Comparison of ENCODE assay signal across 9 mouse cellular contexts in the genomic region with DNA sequence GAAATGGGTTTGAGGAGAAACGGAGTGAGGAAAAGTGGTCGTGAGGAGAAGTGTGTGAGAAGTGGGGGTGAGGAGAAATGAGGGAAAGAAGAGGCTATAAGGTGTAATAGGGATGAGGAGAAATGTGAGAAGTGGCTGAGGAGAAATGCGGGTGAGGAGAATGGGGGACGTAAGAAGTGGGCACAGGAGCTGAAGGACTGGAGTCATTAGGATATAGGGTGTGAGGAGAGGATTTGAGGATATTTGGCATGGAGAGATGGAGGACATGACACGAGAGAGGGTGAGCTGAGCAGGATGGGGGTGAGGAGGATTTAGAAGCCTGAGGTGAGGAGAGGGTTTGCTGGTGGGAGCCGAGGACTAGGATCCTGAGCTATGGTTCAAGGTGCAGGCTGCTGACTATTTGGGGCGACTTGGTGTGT. TPM values are rescaled to one million over a fixed set of nuclear protein-coding genes. Genes with fewer than 3 reads are reported as not detected.
DNase-seq lines count a peak whose midpoint lies in the region; ATAC-seq and TF ChIP-seq lines count a peak whose summit lies in the region.
"Had no signal": no experiment of that assay in that cellular context is flagged by ENCODE, and none has a peak within 500 bp of the region (broad histone marks: within the 10 kb centered on the region; RNA-seq: fewer than 3 reads in every experiment).

No protein-coding gene starts in this region.

- WGBS in thymus, adult 2 months, result 42% methylated on average over 7 of the region's 7 CpGs
- WGBS in liver, embryonic 14.5 days (ENCODE audit: insufficient replicate concordance), result 31% methylated on average over 7 of the region's 7 CpGs

- H3K4me1 ChIP-seq in thymus, adult 2 months (replicated peaks; ENCODE audit: control insufficient read depth, insufficient read depth, low read length), result peaks cover 3% of the 10 kb centered on the region
- H3K4me1 ChIP-seq in liver, embryonic 14.5 days (replicated peaks; ENCODE audit: control insufficient read depth in 2 of 2, insufficient read depth in 2 of 2, low read length in 1 of 2), result peaks cover 0 to 6% of the 10 kb centered on the region in 2 experiments; a peak in 1 of 4 replicates

- no peaks in the 10 kb centered on the region for H3K27me3 ChIP-seq in thymus, adult 2 months (ENCODE audit: control insufficient read depth, insufficient read depth, low read length)
- H3K27me3 ChIP-seq in liver, embryonic 14.5 days (ENCODE audit: control insufficient read depth, insufficient read depth, low read length), result no peaks in the 10 kb centered on the region

- H3K4me3 ChIP-seq in thymus, adult 2 months (ENCODE audit: control insufficient read depth, insufficient read depth, low read length), result peak overlapping the region; percentile 28; the same call in 1 of the 2 replicates
- H3K4me3 ChIP-seq in liver, embryonic 14.5 days (ENCODE audit: insufficient read depth in 1 of 2, low read depth in 2 of 2, low read length in 2 of 2), result peak overlapping the region in 1 of 2 experiments; percentile 45; a peak in 2 of 4 replicates

- no peaks in the 10 kb centered on the region for H3K9me3 ChIP-seq in liver, embryonic 14.5 days (ENCODE audit: control insufficient read depth, low read length)

- no peak for ATAC-seq in liver, embryonic 14.5 days (ENCODE audit: insufficient read depth)

- peak; percentile 10 for DNase-seq in embryo, embryonic 9.5 days (ENCODE audit: extremely low spot score)
- DNase-seq in embryo, embryonic 10.5 days (ENCODE audit: low spot score), result no peak
- DNase-seq in thymus, adult 2 months, result no peak
- no peak for DNase-seq in thymus, postnatal 36 days
- no peak for DNase-seq in liver, embryonic 14.5 days (ENCODE audit: low read depth in 3 of 3, low spot score in 3 of 3)
- no peak for DNase-seq in layer of hippocampus, postnatal 25 days (ENCODE audit: extremely low spot score in 1 of 2, low spot score in 1 of 2)
- no peak for DNase-seq in cerebellum, adult 18-20 months
- DNase-seq in adrenal gland, adult 18-20 months (ENCODE audit: low spot score in 2 of 2), result no peak

- no peak overlapping the region for H3K27ac ChIP-seq in thymus, adult 2 months (ENCODE audit: control insufficient read depth, insufficient read depth, low read length)
- no peak overlapping the region for H3K27ac ChIP-seq in liver, embryonic 14.5 days

- no peak for TF ChIP-seq EP300 in liver, embryonic 14.5 days (IDR thresholded peaks at IDR 0.05; ENCODE audit: low read depth)

- no peak overlapping the region for H3K9ac ChIP-seq in liver, embryonic 14.5 days (replicated peaks)

- TF ChIP-seq POLR2A in thymus, adult 2 months (IDR thresholded peaks at IDR 0.05; ENCODE audit: control insufficient read depth, extremely low read depth, insufficient read depth, low read length, poor library complexity), result no peak

- no peak for TF ChIP-seq CTCF in thymus, adult 2 months (IDR thresholded peaks at IDR 0.05; ENCODE audit: borderline replicate concordance, control insufficient read depth, extremely low read depth, insufficient read depth, low read length, poor library complexity)
- no peak for TF ChIP-seq CTCF in liver, embryonic 14.5 days (IDR thresholded peaks at IDR 0.05; ENCODE audit: low read depth)

- no peaks in the 10 kb centered on the region for H3K36me3 ChIP-seq in thymus, adult 2 months (ENCODE audit: control insufficient read depth, insufficient read depth, low read length)
- no peaks in the 10 kb centered on the region for H3K36me3 ChIP-seq in liver, embryonic 14.5 days (replicated peaks; ENCODE audit: control insufficient read depth, insufficient read depth, low read depth)

- peak overlapping the region; percentile 65 for H3K4me2 ChIP-seq in liver, embryonic 14.5 days (ENCODE audit: low read depth)

RNA-seq across cellular contexts. Expression of gene Mlf1, which starts 0.5 kb away (rescaled TPM):
- polyA plus RNA-seq in thymus, adult 2 months (2012; rRNA removed), result 0.31 and 2.2 TPM in 2 replicates
- polyA plus RNA-seq in liver, embryonic 14.5 days (2012; rRNA removed), result 0.52 and 0.81 TPM in 2 replicates
- 1.3 and 1.4 TPM in 2 replicates for polyA plus RNA-seq in liver, embryonic 14.5 days (2014; fragmentation: Nextera tagmentation; extraction: Ambion mirVana)
- 1 to 10 TPM; 1.2 TPM for total RNA-seq in layer of hippocampus, postnatal 25 days (2021)
- 1 to 10 TPM; 2.0 to 2.1 TPM for total RNA-seq in adrenal gland, adult 18-20 months (2021)
- total RNA-seq: monocyte, adult 5-6 weeks had no signal

RNA-seq across cellular contexts. Expression of gene Gm17402, which starts 0.6 kb away (rescaled TPM):
- not detected in 2 replicates for polyA plus RNA-seq in thymus, adult 2 months (2012; rRNA removed)
- polyA plus RNA-seq in liver, embryonic 14.5 days (2012; rRNA removed), result not detected in 2 replicates
- polyA plus RNA-seq in liver, embryonic 14.5 days (2014; fragmentation: Nextera tagmentation; extraction: Ambion mirVana), result not detected in 2 replicates
- total RNA-seq in layer of hippocampus, postnatal 25 days (2021), result not detected
- not detected for total RNA-seq in adrenal gland, adult 18-20 months (2021)
- total RNA-seq: monocyte, adult 5-6 weeks had no signal

RNA-seq across cellular contexts. Expression of gene Gfm1, which starts 55.5 kb away (rescaled TPM):
- polyA plus RNA-seq in thymus, adult 2 months (2012; rRNA removed), result 14.9 and 17.8 TPM in 2 replicates
- 8.5 and 17.0 TPM in 2 replicates for polyA plus RNA-seq in liver, embryonic 14.5 days (2012; rRNA removed)
- polyA plus RNA-seq in liver, embryonic 14.5 days (2014; fragmentation: Nextera tagmentation; extraction: Ambion mirVana), result 32.6 and 37.8 TPM in 2 replicates
- 10 to 100 TPM; 54.3 to 56.0 TPM for total RNA-seq in layer of hippocampus, postnatal 25 days (2021)
- 100 to 1,000 TPM; 111 to 121 TPM for total RNA-seq in adrenal gland, adult 18-20 months (2021)
